Mouse (Mus musculus) heart, embryonic 16.5 days (tissue): Measurements from ENCODE around the gene Rorb. TPM values are rescaled to one million over a fixed set of nuclear protein-coding genes. Genes with fewer than 3 reads are reported as not detected.

Source experiments
- ATAC-seq: fragments of 200-750 bp; cut with Nextera tagmentation; replicated peaks from 2 replicates; pipeline ENCODE4 v1.8.0; 2017; ENCODE audit warnings: moderate number of reproducible peaks; ENCODE audit not compliant: insufficient read depth, low FRiP score; ENCODE audit errors: extremely low read depth
- H3K27ac ChIP-seq: fragments of 300-500 bp; sonication (generic); 2 replicates; pipeline ENCODE4 v1.5.1; 2014; ENCODE audit warnings: mild to moderate bottlenecking, low read length, control low read depth, moderate library complexity
- H3K27me3 ChIP-seq: fragments of 300-500 bp; sonication (generic); 2 replicates; pipeline ENCODE4 v1.6.1; 2014; ENCODE audit warnings: low read length, mixed read lengths; ENCODE audit not compliant: control insufficient read depth, insufficient read depth
- H3K36me3 ChIP-seq: fragments of 300-500 bp; sonication (generic); 2 replicates; pipeline ENCODE4 v1.6.1; 2014; ENCODE audit not compliant: control insufficient read depth, insufficient read depth
- H3K4me1 ChIP-seq: fragments of 300-500 bp; sonication (generic); 2 replicates; pipeline ENCODE4 v1.6.1; 2014; ENCODE audit warnings: low read length, mixed read lengths; ENCODE audit not compliant: control insufficient read depth, insufficient read depth
- H3K4me2 ChIP-seq: fragments of 300-500 bp; sonication (generic); 2 replicates; pipeline ENCODE4 v1.6.1; 2014; ENCODE audit warnings: low read depth, mild to moderate bottlenecking, control low read depth, low read length
- H3K4me3 ChIP-seq: fragments of 300-500 bp; sonication (generic); 2 replicates; pipeline ENCODE4 v1.5.1; 2014; ENCODE audit warnings: mild to moderate bottlenecking, control low read depth, low read length
- H3K9ac ChIP-seq: fragments of 300-500 bp; sonication (generic); 2 replicates; pipeline ENCODE4 v1.6.1; 2014; ENCODE audit warnings: low read length, control low read depth
- H3K9me3 ChIP-seq: fragments of 300-500 bp; sonication (generic); replicated peaks from 2 replicates; pipeline ENCODE4 v1.6.1; 2016; ENCODE audit warnings: low read length; ENCODE audit not compliant: control insufficient read depth
- WGBS: fragments of 180-500 bp; shearing (Covaris S2); extraction: QIAGEN DNeasy Blood & Tissue Kit; methylation state at CpG from one replicate; pipeline ENCODE4 v1.1.7; 2014; 5-methylcytosine and 5-hydroxymethylcytosine counted together
- polyA plus RNA-seq: library from polyadenylated mRNA; unstranded; fragments of >200 nt; fragmentation: Nextera tagmentation; extraction: Ambion mirVana; gene quantifications from 2 replicates; pipeline ENCODE4 v1.2.1, GENCODE M21; 2015

The Rorb gene
- polyA plus RNA-seq, 1 experiment from 2014 or later, result 0.29 TPM

DNA sequence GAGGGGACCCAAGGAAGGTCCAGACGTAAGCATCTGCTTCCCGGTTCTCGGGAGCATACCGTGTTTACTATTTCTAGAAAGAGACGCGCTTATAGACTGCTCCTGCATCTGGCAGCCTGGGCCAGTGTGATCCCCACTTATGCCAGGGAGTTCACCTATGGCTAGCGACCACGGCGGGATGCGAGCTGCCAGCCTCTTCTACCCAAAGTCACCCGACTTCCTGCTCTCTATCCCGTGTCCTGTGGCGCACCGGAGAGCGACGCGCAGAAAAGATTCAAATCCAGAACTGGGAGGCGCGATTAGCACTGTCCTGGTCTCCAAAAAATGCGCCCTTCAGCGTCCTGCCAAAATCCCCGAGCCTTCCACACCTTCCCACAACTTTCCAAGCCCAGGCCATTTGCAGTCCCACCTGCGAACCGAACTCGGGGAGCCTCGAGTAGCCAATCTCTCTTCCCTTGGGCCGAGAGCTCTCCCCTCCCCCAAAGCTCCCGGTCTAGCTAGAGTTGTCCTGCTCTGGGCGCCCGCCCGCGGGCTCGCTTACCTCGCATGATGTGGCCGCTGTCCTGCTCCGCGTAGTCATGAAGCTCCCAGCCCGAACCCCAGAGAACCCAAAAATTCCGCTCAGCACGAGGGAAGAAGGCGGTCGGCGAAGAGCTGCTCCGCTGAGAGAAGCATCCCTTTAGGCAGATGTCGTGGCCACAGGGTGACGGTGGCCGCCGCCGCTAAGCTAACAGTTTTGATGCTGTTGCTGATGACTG, 806 bp downstream of the Rorb start:
- no peaks in the 10 kb centered on the region for H3K36me3 ChIP-seq
- H3K4me3 ChIP-seq, result peak overlapping the region; percentile 65
- peak overlapping the region; percentile 69 for H3K9ac ChIP-seq
- H3K4me1 ChIP-seq, result peaks cover 7% of the 10 kb centered on the region; the same call in 1 of the 2 replicates
- no peaks in the 10 kb centered on the region for H3K9me3 ChIP-seq
- H3K27ac ChIP-seq, result no peak overlapping the region
- H3K4me2 ChIP-seq, result peak overlapping the region; percentile 97
- WGBS, result 1% methylated on average over 49 of the region's 49 CpGs
- peak; percentile 12; the same call in 1 of the 2 replicates for ATAC-seq
- H3K27me3 ChIP-seq, result peaks cover 21% of the 10 kb centered on the region

DNA sequence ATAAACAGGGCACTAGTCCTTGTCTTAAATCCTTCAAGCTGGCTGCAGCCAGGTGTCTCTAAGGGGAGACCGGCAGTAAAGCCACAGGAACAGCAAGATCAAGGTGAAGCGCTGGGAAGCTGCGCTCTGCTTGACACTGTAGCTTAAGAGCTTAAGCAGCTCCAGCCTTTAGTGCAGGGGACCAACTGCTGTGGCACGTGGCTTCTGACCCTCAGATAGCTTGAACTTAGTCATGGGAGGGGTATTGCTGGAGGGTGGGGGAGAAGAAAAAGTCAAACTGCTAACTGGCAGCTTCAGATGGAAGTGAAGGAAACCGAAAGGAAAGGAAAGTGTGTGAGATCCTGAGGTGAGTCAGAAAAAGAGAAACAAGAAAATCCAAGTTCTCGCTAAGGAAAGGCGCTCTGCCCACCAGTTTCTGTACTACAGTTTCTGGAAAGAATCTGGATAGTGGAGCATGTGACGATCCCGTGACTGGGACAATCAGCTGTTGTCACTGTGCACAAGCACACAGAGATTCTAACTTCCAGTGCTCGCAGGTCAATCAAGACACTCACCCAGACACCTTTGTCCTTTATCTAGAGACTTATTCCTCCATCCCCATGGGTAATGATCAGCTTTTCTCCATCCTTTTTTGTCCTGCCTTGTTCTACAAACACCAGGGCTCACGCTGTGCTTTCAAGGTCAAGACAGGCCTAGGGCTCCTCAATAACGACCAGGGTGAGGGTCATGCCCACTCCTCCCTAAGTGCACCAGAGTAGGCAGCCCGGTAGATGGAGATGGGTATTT, 2.2 kb downstream of the Rorb start:
- no peak overlapping the region for H3K4me3 ChIP-seq

DNA sequence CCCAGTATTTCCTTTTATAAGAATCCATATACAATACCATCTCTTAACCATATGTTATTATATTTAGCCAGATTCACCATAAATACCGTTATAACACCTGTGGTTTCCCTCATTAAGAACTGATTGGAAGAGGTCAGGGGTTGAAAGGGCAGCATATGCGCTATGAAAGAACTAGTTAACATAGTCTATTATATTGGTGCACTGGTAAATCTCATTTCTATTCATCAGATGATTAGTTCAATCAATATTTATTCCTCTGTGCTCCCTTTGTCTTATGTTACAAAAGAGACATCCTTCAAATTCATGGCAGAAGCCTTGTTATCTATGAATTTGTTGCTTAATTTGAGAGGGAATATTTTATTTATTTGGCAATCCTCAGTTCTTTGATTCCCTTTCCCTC, 6.4 kb downstream of the Rorb start:
- 78% methylated on average over 2 of the region's 2 CpGs for WGBS
- H3K4me3 ChIP-seq, result no peak overlapping the region

More for the DNA sequence above, 2.2 kb downstream of the Rorb start:
- Histone ChIP-seq H3K4me2 (no peak overlapping the region), H3K27ac (no peak overlapping the region), H3K27me3 (peaks cover 21% of the 10 kb centered on the region), H3K36me3 (no peaks in the 10 kb centered on the region), H3K9ac (no peak overlapping the region), H3K9me3 (no peaks in the 10 kb centered on the region), H3K4me1 (peaks cover 7% of the 10 kb centered on the region; the same call in 1 of the 2 replicates)
- WGBS, result 46% methylated on average over 13 of the region's 13 CpGs
- no peak for ATAC-seq

DNA sequence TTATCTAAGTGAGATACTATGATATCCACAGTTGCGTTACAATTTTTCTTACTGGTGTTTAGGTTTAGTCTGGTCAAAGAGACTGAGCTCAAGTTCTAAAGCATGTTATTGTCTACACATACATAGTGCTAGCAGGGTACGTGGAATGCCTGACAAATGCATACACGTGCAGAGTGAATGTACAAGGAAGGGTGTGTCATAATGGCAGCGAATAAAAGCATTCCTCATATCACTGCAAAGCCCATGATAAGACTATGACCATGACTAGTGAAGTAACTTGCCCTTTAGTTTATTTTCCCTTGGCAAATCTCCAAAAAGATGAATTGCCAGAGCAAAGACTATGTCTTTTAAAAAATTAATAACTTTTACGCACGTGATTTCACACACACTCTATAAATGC, 13.8 kb downstream of the Rorb start:
- Histone ChIP-seq H3K9me3 (no peaks in the 10 kb centered on the region), H3K4me1 (no peaks in the 10 kb centered on the region), H3K9ac (no peak overlapping the region), H3K36me3 (no peaks in the 10 kb centered on the region), H3K27me3 (no peaks in the 10 kb centered on the region), H3K27ac (no peak overlapping the region), H3K4me3 (no peak overlapping the region), H3K4me2 (no peak overlapping the region)
- 72% methylated on average over 6 of the region's 6 CpGs for WGBS
- no peak for ATAC-seq

More for the DNA sequence above, 6.4 kb downstream of the Rorb start:
- peaks cover 20% of the 10 kb centered on the region for H3K27me3 ChIP-seq
- ATAC-seq, result no peak
- no peak overlapping the region for H3K9ac ChIP-seq
- no peaks in the 10 kb centered on the region for H3K9me3 ChIP-seq
- no peak overlapping the region for H3K27ac ChIP-seq
- no peaks in the 10 kb centered on the region for H3K36me3 ChIP-seq
- no peak overlapping the region for H3K4me2 ChIP-seq
- peaks cover under 1% of the 10 kb centered on the region; the same call in 1 of the 2 replicates for H3K4me1 ChIP-seq

DNA sequence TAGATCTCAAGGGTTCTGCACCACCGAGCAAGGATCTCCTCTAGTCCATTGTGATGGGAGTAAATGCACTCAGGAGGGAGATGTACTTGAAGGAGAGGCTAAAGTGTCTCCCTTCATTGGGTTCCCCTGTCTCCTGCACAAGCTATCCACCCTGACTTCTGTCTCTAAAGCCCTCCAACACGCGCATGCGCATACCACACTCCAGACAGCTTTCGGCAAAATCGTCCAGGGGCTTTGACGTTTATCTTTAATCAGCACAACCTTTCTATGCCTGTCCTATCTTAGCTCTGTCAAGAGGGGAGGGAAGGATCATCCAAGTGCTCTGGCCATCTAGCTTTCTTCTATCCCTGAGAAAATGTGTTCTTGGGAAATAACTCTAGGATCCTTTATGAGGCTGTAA, 21.6 kb downstream of the Rorb start:
- H3K4me2 ChIP-seq, result no peak overlapping the region
- H3K9ac ChIP-seq, result no peak overlapping the region
- H3K9me3 ChIP-seq, result no peaks in the 10 kb centered on the region
- no peaks in the 10 kb centered on the region for H3K27me3 ChIP-seq
- no peaks in the 10 kb centered on the region for H3K36me3 ChIP-seq
- no peak overlapping the region for H3K4me3 ChIP-seq
- WGBS, result 54% methylated on average over 7 of the region's 7 CpGs
- ATAC-seq, result no peak
- H3K4me1 ChIP-seq, result no peaks in the 10 kb centered on the region
- no peak overlapping the region for H3K27ac ChIP-seq

DNA sequence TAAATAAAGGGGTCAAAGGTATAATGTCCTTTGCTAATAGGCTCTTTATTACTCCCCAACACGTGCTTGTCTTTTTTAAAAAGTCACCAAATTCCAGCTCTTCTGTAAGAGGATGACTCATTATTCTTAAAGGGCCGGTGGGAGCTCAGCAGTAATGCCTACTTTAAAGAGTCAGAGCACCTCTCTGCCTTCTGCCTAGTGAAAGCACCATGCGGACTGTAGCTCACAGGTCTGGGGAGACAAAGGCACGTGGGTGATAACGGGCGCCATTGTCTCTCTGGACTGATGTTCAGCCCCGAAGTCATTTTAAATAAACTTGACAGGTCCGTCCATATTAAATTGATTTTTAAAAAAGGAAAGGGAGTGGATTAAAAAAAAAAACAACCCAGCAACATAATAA, 33.1 kb downstream of the Rorb start:
- Histone ChIP-seq H3K9ac (no peak overlapping the region), H3K4me3 (no peak overlapping the region), H3K36me3 (no peaks in the 10 kb centered on the region), H3K27me3 (no peaks in the 10 kb centered on the region), H3K4me1 (no peaks in the 10 kb centered on the region), H3K9me3 (no peaks in the 10 kb centered on the region), H3K27ac (no peak overlapping the region), H3K4me2 (no peak overlapping the region)
- 68% methylated on average over 8 of the region's 8 CpGs for WGBS
- no peak for ATAC-seq

DNA sequence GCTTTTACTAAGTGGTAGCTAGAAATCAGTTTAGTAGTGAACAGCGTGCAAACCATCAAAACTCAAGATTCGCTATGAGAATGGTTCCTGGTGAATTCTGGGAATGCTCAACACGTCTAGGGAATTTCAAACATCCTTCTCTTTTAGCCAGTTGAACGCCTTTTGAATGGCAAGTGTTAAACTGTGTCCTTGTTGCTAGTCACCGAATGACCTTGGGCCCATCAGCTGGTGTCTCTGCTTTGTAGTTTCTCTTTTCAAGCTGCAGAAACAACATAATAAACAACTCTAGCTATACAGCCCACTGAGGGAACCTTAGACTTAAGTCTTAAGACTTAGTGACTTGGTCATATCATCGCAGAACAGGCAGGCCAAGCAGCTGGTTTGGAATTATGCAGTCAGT, 36.2 kb downstream of the Rorb start:
- H3K4me3 ChIP-seq, result no peak overlapping the region
- no peaks in the 10 kb centered on the region for H3K4me1 ChIP-seq
- H3K4me2 ChIP-seq, result no peak overlapping the region
- H3K36me3 ChIP-seq, result no peaks in the 10 kb centered on the region
- H3K9ac ChIP-seq, result no peak overlapping the region
- 68% methylated on average over 6 of the region's 6 CpGs for WGBS
- no peaks in the 10 kb centered on the region for H3K27me3 ChIP-seq
- H3K27ac ChIP-seq, result no peak overlapping the region
- ATAC-seq, result no peak
- no peaks in the 10 kb centered on the region for H3K9me3 ChIP-seq

DNA sequence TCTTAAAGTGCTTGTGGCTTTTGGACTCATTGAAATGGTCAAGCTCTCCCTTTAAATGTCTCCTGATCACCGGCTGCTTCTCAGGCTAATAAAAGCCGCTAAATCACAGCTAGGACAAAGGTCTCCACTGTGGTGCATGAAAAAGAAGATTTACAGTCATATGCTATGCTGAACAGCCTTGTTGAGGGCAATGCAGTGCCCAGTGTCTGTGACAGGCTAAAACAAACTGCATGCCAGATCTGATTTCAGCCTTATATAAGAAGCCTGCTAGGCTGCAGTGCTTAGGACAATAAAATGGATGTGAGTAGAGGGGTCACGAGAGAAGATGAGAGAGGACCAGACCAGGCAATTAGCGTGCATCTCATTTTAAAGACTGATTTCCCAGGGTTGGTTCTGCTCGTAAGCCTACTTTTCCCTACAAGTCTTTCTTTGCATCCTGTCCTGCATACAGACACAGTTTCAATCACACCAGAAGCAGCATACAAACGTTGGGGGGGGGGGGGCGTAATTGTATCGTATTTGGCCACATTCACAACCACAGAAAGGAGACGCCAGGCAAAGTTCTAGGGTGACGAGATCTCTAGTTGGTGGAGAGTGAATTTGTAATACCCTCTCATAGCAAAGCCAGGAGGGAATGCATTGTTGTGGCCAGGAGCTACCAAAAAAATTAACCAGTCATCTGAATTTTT, 52.1 kb downstream of the Rorb start:
- no peak for ATAC-seq
- Histone ChIP-seq H3K9me3 (no peaks in the 10 kb centered on the region), H3K4me1 (no peaks in the 10 kb centered on the region), H3K36me3 (no peaks in the 10 kb centered on the region), H3K27ac (no peak overlapping the region), H3K4me3 (no peak overlapping the region), H3K9ac (no peak overlapping the region), H3K27me3 (no peaks in the 10 kb centered on the region), H3K4me2 (no peak overlapping the region)
- WGBS, result 73% methylated on average over 10 of the region's 10 CpGs

DNA sequence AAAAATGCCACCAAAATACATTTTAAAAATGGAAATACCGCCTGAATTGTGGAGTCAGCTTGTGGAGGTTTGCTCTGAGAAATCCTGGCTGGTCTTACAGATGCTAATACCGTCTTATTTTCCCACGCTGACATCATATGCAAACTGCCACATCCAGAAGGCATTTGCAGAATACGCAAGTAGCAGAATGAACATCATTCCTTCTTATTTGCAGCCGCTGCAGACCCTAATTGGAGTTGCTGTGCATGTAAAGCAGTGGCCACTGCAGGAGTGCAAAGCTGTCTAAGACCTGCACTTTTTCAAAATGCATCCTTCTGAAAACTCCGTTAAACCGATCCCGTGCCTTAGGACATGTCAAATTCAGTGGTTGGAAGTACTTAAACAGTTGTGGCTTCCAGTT, 52.8 kb downstream of the Rorb start:
- H3K36me3 ChIP-seq, result no peaks in the 10 kb centered on the region
- H3K27me3 ChIP-seq, result no peaks in the 10 kb centered on the region
- H3K4me1 ChIP-seq, result no peaks in the 10 kb centered on the region
- 89% methylated on average over 8 of the region's 8 CpGs for WGBS
- no peak overlapping the region for H3K4me2 ChIP-seq
- no peaks in the 10 kb centered on the region for H3K9me3 ChIP-seq
- no peak overlapping the region for H3K4me3 ChIP-seq
- H3K9ac ChIP-seq, result no peak overlapping the region
- no peak for ATAC-seq
- no peak overlapping the region for H3K27ac ChIP-seq
